Mouse (Mus musculus) intestine, postnatal 0 days (tissue): ENCODE data around the gene Plin4. TPM values are rescaled to one million over a fixed set of nuclear protein-coding genes. Genes with fewer than 3 reads are reported as not detected.
"Not testable (repeated sequence)": the region's sequence is repeated elsewhere in the genome, so short reads cannot be mapped to it uniquely, and the experiment has no call there.

Experiments used
- ATAC-seq: fragments of 200-750 bp; cut with Nextera tagmentation; 2 replicates; pipeline ENCODE4 v1.8.0; 2017; ENCODE audit warnings: mild to moderate bottlenecking, moderate TSS enrichment, moderate library complexity
- H3K27ac ChIP-seq: fragments of 300-500 bp; sonication (generic); 2 replicates; pipeline ENCODE4 v1.5.1; 2014; ENCODE audit warnings: mild to moderate bottlenecking, low read depth, low read length, moderate library complexity
- H3K27me3 ChIP-seq: fragments of 300-500 bp; sonication (generic); replicated peaks from 2 replicates; pipeline ENCODE4 v1.6.1; 2014; ENCODE audit warnings: low read length, mixed read lengths; ENCODE audit not compliant: control insufficient read depth, insufficient read depth
- H3K36me3 ChIP-seq: fragments of 300-500 bp; sonication (generic); 2 replicates; pipeline ENCODE4 v1.6.1; 2014; ENCODE audit warnings: mild to moderate bottlenecking, moderate library complexity; ENCODE audit not compliant: control insufficient read depth, insufficient read depth
- H3K4me1 ChIP-seq: fragments of 300-500 bp; sonication (generic); replicated peaks from 2 replicates; pipeline ENCODE4 v1.6.1; 2014; ENCODE audit warnings: antibody characterized with exemption, low read length, mixed read lengths; ENCODE audit not compliant: control insufficient read depth, insufficient read depth
- H3K4me2 ChIP-seq: fragments of 300-500 bp; sonication (generic); replicated peaks from 2 replicates; pipeline ENCODE4 v1.6.1; 2014; ENCODE audit warnings: low read depth, mild to moderate bottlenecking, moderate library complexity
- H3K4me3 ChIP-seq: fragments of 300-500 bp; sonication (generic); 2 replicates; pipeline ENCODE4 v1.5.1; 2014; ENCODE audit warnings: low read depth, low read length
- H3K9ac ChIP-seq: fragments of 300-500 bp; sonication (generic); 2 replicates; pipeline ENCODE4 v1.6.1; 2014; ENCODE audit warnings: mild to moderate bottlenecking, low read depth, low read length
- H3K9me3 ChIP-seq: fragments of 300-500 bp; sonication (generic); 2 replicates; pipeline ENCODE4 v1.6.1; 2016; ENCODE audit warnings: mixed run types; ENCODE audit not compliant: control insufficient read depth
- CTCF ChIP-seq: sonication (generic); IDR thresholded peaks from 2 replicates; pipeline ENCODE4 v1.5.1; 2016; ENCODE audit warnings: low read depth, mild to moderate bottlenecking, control low read depth, antibody characterized with exemption, moderate library complexity
- WGBS: fragments of 180-500 bp; shearing (Covaris S2); extraction: QIAGEN DNeasy Blood & Tissue Kit; methylation state at CpG from one replicate; pipeline ENCODE4 v1.1.7; 2014; 5-methylcytosine and 5-hydroxymethylcytosine counted together
- polyA plus RNA-seq: library from polyadenylated mRNA; unstranded; fragments of >200 nt; fragmentation: Nextera tagmentation; extraction: Ambion mirVana; gene quantifications from 2 replicates; pipeline ENCODE4 v1.2.1, GENCODE M21; 2015

Gene Plin4
- polyA plus RNA-seq, 1 experiment from 2014 or later = 0.30 TPM

DNA sequence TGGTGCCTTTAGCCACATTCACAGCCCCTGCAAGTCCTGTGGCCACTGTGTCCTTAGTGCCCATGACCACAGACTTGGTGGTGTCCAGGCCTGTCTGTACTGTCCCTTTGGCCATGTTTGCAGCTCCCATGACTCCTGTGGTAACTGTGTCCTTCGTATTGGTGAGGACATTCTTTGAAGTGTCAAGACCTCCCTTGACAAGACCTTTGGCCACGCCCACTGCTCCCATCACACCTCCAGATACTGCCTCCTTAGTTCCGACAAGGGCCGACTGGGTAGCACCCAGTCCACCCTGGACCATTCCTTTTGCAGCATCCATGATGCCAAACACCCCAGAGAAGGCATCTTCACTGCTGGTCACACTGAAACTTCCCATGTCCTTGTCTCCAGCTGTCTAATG, 2.6 kb downstream of the Plin4 start:
- Histone ChIP-seq H3K9me3 (no peaks in the 10 kb centered on the region), H3K4me2 (no peak overlapping the region), H3K36me3 (peaks cover 8% of the 10 kb centered on the region), H3K4me1 (no peaks in the 10 kb centered on the region), H3K27me3 (no peaks in the 10 kb centered on the region), H3K27ac (no peak overlapping the region), H3K9ac (no peak overlapping the region), H3K4me3 (no peak overlapping the region)
- no peak for TF ChIP-seq CTCF
- 79% methylated on average over 4 of the region's 4 CpGs for WGBS
- no peak for ATAC-seq

DNA sequence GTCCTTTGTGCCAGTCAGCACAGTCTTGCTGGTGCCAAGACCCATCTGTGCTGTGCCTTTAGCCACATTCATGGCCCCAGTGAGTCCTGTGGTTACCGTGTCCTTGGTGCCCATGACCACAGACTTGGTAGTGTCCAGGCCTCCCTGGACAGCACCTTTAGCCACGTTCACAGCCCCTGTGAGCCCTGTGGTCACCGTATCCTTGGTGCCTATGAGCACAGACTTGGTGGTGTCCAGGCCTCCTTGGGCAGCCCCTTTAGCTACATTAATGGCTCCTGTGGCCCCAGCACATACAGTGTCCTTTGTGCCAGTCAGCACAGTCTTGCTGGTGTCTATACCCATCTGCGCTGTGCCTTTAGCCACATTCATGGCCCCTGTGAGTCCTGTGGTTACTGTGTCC, 3.2 kb downstream of the Plin4 start:
- H3K9ac ChIP-seq, H3K27me3 ChIP-seq, H3K4me3 ChIP-seq, H3K4me2 ChIP-seq, H3K27ac ChIP-seq, H3K9me3 ChIP-seq, ATAC-seq, H3K4me1 ChIP-seq: not testable (repeated sequence)
- 96% methylated on average over 4 of the region's 4 CpGs for WGBS
- H3K36me3 ChIP-seq = peaks cover 14% of the 10 kb centered on the region

DNA sequence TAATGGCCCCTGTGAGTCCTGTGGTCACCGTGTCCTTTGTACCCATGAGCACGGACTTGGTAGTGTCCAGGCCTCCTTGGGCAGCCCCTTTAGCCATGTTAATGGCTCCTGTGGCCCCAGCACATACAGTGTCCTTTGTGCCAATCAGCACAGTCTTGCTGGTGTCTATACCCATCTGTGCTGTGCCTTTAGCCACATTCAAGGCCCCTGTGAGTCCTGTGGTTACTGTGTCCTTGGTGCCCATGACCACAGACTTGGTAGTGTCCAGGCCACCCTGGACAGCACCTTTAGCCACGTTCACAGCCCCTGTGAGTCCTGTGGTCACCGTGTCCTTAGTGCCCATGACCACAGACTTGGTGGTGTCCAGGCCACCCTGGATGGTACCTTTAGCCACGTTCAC, 4.8 kb downstream of the Plin4 start:
- not testable (repeated sequence) for ATAC-seq, H3K9ac ChIP-seq, H3K4me1 ChIP-seq, H3K27me3 ChIP-seq, H3K4me2 ChIP-seq, H3K4me3 ChIP-seq, H3K27ac ChIP-seq, H3K9me3 ChIP-seq
- WGBS = 75% methylated on average over 2 of the region's 5 CpGs
- H3K36me3 ChIP-seq = peaks cover 30% of the 10 kb centered on the region

GRCm38 (mm10) chr17:56103465-56104285, 5.9 kb downstream of the Plin4 start:
- no peak overlapping the region for H3K4me3 ChIP-seq
- no peaks in the 10 kb centered on the region for H3K27me3 ChIP-seq
- H3K4me2 ChIP-seq = no peak overlapping the region
- TF ChIP-seq CTCF = no peak
- H3K4me1 ChIP-seq = no peaks in the 10 kb centered on the region
- H3K9me3 ChIP-seq = no peaks in the 10 kb centered on the region
- WGBS = 92% methylated on average over 8 of the region's 8 CpGs
- H3K27ac ChIP-seq = no peak overlapping the region; the same call in 1 of the 2 replicates
- peaks cover 40% of the 10 kb centered on the region for H3K36me3 ChIP-seq
- no peak for ATAC-seq
- no peak overlapping the region for H3K9ac ChIP-seq

DNA sequence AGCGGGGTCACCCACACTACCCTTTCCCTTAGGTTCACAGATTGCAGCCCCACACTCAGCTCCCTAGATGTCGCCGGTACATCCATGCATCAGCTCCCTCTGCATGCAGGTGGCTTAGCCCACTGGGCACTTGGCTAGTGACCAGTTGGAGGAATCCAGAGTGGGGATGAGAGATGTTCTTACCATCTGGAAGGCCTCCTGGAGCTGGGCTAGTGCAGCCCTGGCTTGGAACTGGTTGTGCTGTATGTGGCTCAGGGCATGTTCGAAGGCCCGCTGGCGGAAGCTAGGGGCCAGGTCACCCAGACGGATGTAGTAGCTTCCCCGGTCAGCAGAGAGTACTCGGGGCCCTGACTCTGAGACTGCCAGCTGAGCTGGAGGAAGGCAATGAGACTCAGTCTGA, 6.7 kb downstream of the Plin4 start:
- Histone ChIP-seq H3K9ac (no peak overlapping the region), H3K4me2 (no peak overlapping the region), H3K36me3 (peaks cover 47% of the 10 kb centered on the region), H3K4me1 (no peaks in the 10 kb centered on the region), H3K4me3 (no peak overlapping the region), H3K9me3 (no peaks in the 10 kb centered on the region), H3K27me3 (no peaks in the 10 kb centered on the region), H3K27ac (no peak overlapping the region)
- WGBS = 92% methylated on average over 9 of the region's 9 CpGs
- no peak for ATAC-seq
- no peak for TF ChIP-seq CTCF

DNA sequence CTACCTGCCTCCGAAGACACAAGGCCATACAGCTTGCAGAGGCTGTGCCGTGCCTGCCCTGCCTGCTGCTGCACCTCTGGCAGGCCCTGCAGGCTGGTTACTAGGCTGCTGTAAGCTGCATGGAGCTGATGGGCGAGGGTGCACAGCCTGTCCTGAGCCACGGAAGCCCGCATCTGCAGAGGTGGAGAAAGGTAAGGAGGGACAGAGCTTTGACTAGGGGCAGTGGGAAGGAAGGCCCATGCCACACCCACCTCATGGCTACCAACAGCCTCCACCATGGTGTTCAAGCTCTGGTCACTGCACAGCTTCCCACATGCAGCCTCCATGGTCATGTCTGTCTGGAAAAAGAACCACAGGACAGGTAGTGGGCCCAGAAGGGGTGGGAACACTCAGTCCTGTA, 7.4 kb downstream of the Plin4 start:
- Histone ChIP-seq H3K4me2 (no peak overlapping the region), H3K4me3 (no peak overlapping the region), H3K36me3 (peaks cover 54% of the 10 kb centered on the region), H3K27me3 (no peaks in the 10 kb centered on the region), H3K9me3 (no peaks in the 10 kb centered on the region), H3K27ac (no peak overlapping the region), H3K9ac (no peak overlapping the region), H3K4me1 (no peaks in the 10 kb centered on the region)
- no peak for TF ChIP-seq CTCF
- 94% methylated on average over 5 of the region's 5 CpGs for WGBS
- no peak for ATAC-seq

- TF ChIP-seq CTCF = no peak
- Histone ChIP-seq H3K4me2 (no peak overlapping the region), H3K4me1 (no peaks in the 10 kb centered on the region), H3K27ac (no peak overlapping the region), H3K4me3 (no peak overlapping the region), H3K9ac (no peak overlapping the region), H3K36me3 (peaks cover 68% of the 10 kb centered on the region), H3K9me3 (no peaks in the 10 kb centered on the region), H3K27me3 (no peaks in the 10 kb centered on the region)
- ATAC-seq = no peak
- 88% methylated on average over 3 of the region's 3 CpGs for WGBS
These were observed 8.8 kb downstream of the Plin4 start for GRCm38 (mm10) chr17:56100811-56101210.
